Mouse (Mus musculus) MEL (cell line): ENCODE data around the gene Dglucy.

Source experiments
- CTCF ChIP-seq, 3 experiments: IDR thresholded peaks in 2 of 3; conservative IDR thresholded peaks in 1 of 3; 2 replicates each; pipeline ENCODE4 v1.5.1; 2011 to 2012; ENCODE audit warnings: low read length in 3 of 3, low read depth in 2 of 3, mild to moderate bottlenecking in 2 of 3, improper control_type of control experiment in 1 of 3, inconsistent platforms in 1 of 3, mixed read lengths in 1 of 3, moderate library complexity in 1 of 3; ENCODE audit not compliant: control insufficient read depth in 1 of 3, insufficient read depth in 1 of 3, poor library complexity in 1 of 3, severe bottlenecking in 1 of 3
- GABPA ChIP-seq: IDR thresholded peaks from 2 replicates; pipeline ENCODE4 v1.6.1; 2012; ENCODE audit warnings: low read depth, mild to moderate bottlenecking, inconsistent platforms, low read length, improper control_type of control experiment, moderate library complexity
- JUND ChIP-seq: IDR thresholded peaks from 2 replicates; pipeline ENCODE4 v1.6.1; 2011; ENCODE audit warnings: low read depth, mild to moderate bottlenecking, improper control_type of control experiment, low read length
- MAFK ChIP-seq: IDR thresholded peaks from 2 replicates; pipeline ENCODE4 v1.6.1; 2011; ENCODE audit warnings: low read depth, mild to moderate bottlenecking, low read length, improper control_type of control experiment, borderline replicate concordance
- MXI1 ChIP-seq: IDR thresholded peaks from 2 replicates; pipeline ENCODE4 v1.6.1; 2011; ENCODE audit warnings: mild to moderate bottlenecking, low read depth, low read length, improper control_type of control experiment
- POLR2A ChIP-seq, 2 experiments: IDR thresholded peaks; 2 replicates each; pipeline ENCODE4 v1.6.1; 2011 to 2012; ENCODE audit warnings: low read length in 2 of 2, mild to moderate bottlenecking in 2 of 2, control low read depth in 1 of 2, improper control_type of control experiment in 1 of 2, low read depth in 1 of 2, moderate library complexity in 1 of 2; ENCODE audit not compliant: control insufficient read depth in 1 of 2, insufficient read depth in 1 of 2, poor library complexity in 1 of 2
- ZNF384 ChIP-seq: IDR thresholded peaks from 2 replicates; pipeline ENCODE4 v1.6.1; 2012; ENCODE audit warnings: low read depth, mild to moderate bottlenecking, inconsistent platforms, low read length, improper control_type of control experiment

- TF ChIP-seq GABPA, result no peak
- TF ChIP-seq ZNF384, result no peak
- no peak for TF ChIP-seq MAFK
- TF ChIP-seq JUND, result no peak
- no peak for TF ChIP-seq POLR2A (IDR thresholded peaks at IDR 0.05; ENCODE audit: control insufficient read depth in 1 of 2, insufficient read depth in 1 of 2, low read depth in 1 of 2, low read length in 2 of 2, poor library complexity in 1 of 2)
- TF ChIP-seq CTCF (IDR thresholded peaks at IDR 0.05 in 2 of 3, conservative IDR thresholded peaks at IDR 0.05 in 1 of 3; ENCODE audit: control insufficient read depth in 1 of 3, insufficient read depth in 1 of 3, low read depth in 2 of 3, low read length in 3 of 3, poor library complexity in 1 of 3, severe bottlenecking in 1 of 3), result no peak
- no peak for TF ChIP-seq MXI1
Observed at GRCm38 (mm10) chr12:100813901-100814300, 35.0 kb downstream of the Dglucy start.
